Mouse (Mus musculus) megakaryocyte, adult 5-6 weeks (primary cell): Measurements from ENCODE around the gene Kazald1. TPM values are rescaled to one million over a fixed set of nuclear protein-coding genes. Genes with fewer than 3 reads are reported as not detected.

Experiments
- ATAC-seq: 2 replicates; pipeline ENCODE4 v1.8.0; 2016; ENCODE audit warnings: mild to moderate bottlenecking, inconsistent platforms; ENCODE audit not compliant: poor library complexity, severe bottlenecking
- total RNA-seq, 2 experiments: library from RNA; stranded (forward) in 1 of 2; stranded (reverse) in 1 of 2; fragments of 153-499, 151-499 nt in 1 of 2; fragments of 221-1000, 200-1000 nt in 1 of 2; gene quantifications; 2 replicates each; pipeline versions ENCODE4 v1.2.3 to v1.2.4; 2015 to 2017

Gene Kazald1
- total RNA-seq, 2 experiments from 2014 or later = not detected

- ATAC-seq = peak; percentile 69
These were observed 27.0 kb upstream of the Kazald1 start for GRCm38 (mm10) chr19:45047935-45048643.

GRCm38 (mm10) chr19:45048644-45049365 lies 26.2 kb upstream of the Kazald1 start:
- no peak for ATAC-seq

GRCm38 (mm10) chr19:45049523-45049922 lies 25.5 kb upstream of the Kazald1 start:
- ATAC-seq = no peak

- no peak for ATAC-seq
These were observed 21.6 kb upstream of the Kazald1 start for GRCm38 (mm10) chr19:45053451-45053850.

- ATAC-seq = no peak
These were observed 19.9 kb upstream of the Kazald1 start for GRCm38 (mm10) chr19:45054892-45055690.

GRCm38 (mm10) chr19:45056364-45056763 lies 18.7 kb upstream of the Kazald1 start:
- peak; percentile 45 for ATAC-seq

- no peak for ATAC-seq
These were observed 17.9 kb upstream of the Kazald1 start for GRCm38 (mm10) chr19:45056908-45057698.

- ATAC-seq = no peak
These were observed 17.3 kb upstream of the Kazald1 start for GRCm38 (mm10) chr19:45057724-45058112.

GRCm38 (mm10) chr19:45058113-45058839 lies 16.8 kb upstream of the Kazald1 start:
- peak; percentile 89 for ATAC-seq

- ATAC-seq = no peak
These were observed 16.2 kb upstream of the Kazald1 start for GRCm38 (mm10) chr19:45058841-45059240.

- ATAC-seq = peak; percentile 90
These were observed 11.3 kb upstream of the Kazald1 start for GRCm38 (mm10) chr19:45063565-45064292.

GRCm38 (mm10) chr19:45065226-45065625 lies 9.8 kb upstream of the Kazald1 start:
- no peak for ATAC-seq

- no peak for ATAC-seq
These were observed 7.9 kb upstream of the Kazald1 start for GRCm38 (mm10) chr19:45067170-45067569.

GRCm38 (mm10) chr19:45067758-45068510 lies 7.1 kb upstream of the Kazald1 start:
- no peak for ATAC-seq

GRCm38 (mm10) chr19:45073871-45074542 lies 1.0 kb upstream of the Kazald1 start:
- ATAC-seq = peak; percentile 43

GRCm38 (mm10) chr19:45075323-45076035 lies 438 bp downstream of the Kazald1 start:
- ATAC-seq = 0 out of 2 replicates have a peak, but pooled peaks have one; percentile 8

- ATAC-seq = no peak
These were observed 1.1 kb downstream of the Kazald1 start for GRCm38 (mm10) chr19:45076036-45076575.
